Mouse (Mus musculus) myocyte (in vitro differentiated cells): ENCODE data around the gene Slc19a3. TPM values are rescaled to one million over a fixed set of nuclear protein-coding genes. Genes with fewer than 3 reads are reported as not detected.
A peak's percentile ranks its signal among the peaks of the same experiment; 100 is the strongest.

Experiments
- H3K27me3 ChIP-seq: one replicate; pipeline ENCODE4 v1.6.1; 2011; ENCODE audit not compliant: control insufficient read depth, insufficient read depth, insufficient read length
- H3K36me3 ChIP-seq: one replicate; pipeline ENCODE4 v1.6.1; 2011; ENCODE audit not compliant: control insufficient read depth, insufficient read depth
- H3K4me2 ChIP-seq: one replicate; pipeline ENCODE4 v1.6.1; 2011; ENCODE audit warnings: low read depth, control low read depth
- H3K4me3 ChIP-seq: one replicate; pipeline ENCODE4 v1.5.1; 2011; ENCODE audit warnings: mild to moderate bottlenecking, control low read depth, moderate library complexity
- H3K79me2 ChIP-seq: one replicate; pipeline ENCODE4 v1.6.1; 2011; ENCODE audit not compliant: control insufficient read depth, insufficient read depth
- H3ac ChIP-seq: one replicate; pipeline ENCODE4 v1.6.1; 2011; ENCODE audit not compliant: control insufficient read depth, insufficient read length
- CEBPB ChIP-seq: IDR thresholded peaks from 2 replicates; pipeline ENCODE4 v1.6.1; 2011; ENCODE audit warnings: mild to moderate bottlenecking, moderate library complexity; ENCODE audit not compliant: poor library complexity, insufficient read depth, severe bottlenecking
- E2F4 ChIP-seq: IDR thresholded peaks from one replicate; pipeline ENCODE4 v1.6.1; 2011; ENCODE audit warnings: mild to moderate bottlenecking, control low read depth, moderate library complexity; ENCODE audit not compliant: insufficient read depth
- MAX ChIP-seq: IDR thresholded peaks from one replicate; pipeline ENCODE4 v1.6.1; 2011; ENCODE audit warnings: low read depth, mild to moderate bottlenecking, control low read depth
- MYOD1 ChIP-seq, 3 experiments: IDR thresholded peaks; one replicate each; pipeline ENCODE4 v1.6.1; 2011; ENCODE audit warnings: control low read depth in 2 of 3, low read depth in 2 of 3, mild to moderate bottlenecking in 2 of 3, moderate library complexity in 1 of 3; ENCODE audit not compliant: insufficient read length in 2 of 3, control insufficient read depth in 1 of 3
- MYOG ChIP-seq, 3 experiments: IDR thresholded peaks; one replicate each; pipeline ENCODE4 v1.6.1; 2011; ENCODE audit warnings: control low read depth in 2 of 3, low read depth in 2 of 3, mild to moderate bottlenecking in 2 of 3; ENCODE audit not compliant: insufficient read length in 2 of 3, control insufficient read depth in 1 of 3, insufficient read depth in 1 of 3
- POLR2A ChIP-seq: IDR thresholded peaks from one replicate; pipeline ENCODE4 v1.6.1; 2011; ENCODE audit warnings: low read depth, mild to moderate bottlenecking, control low read depth, moderate library complexity; ENCODE audit not compliant: insufficient read length
- POLR2AphosphoS2 ChIP-seq: IDR thresholded peaks from one replicate; pipeline ENCODE4 v1.6.1; 2011; ENCODE audit warnings: low read depth, control low read depth; ENCODE audit not compliant: insufficient read length
- REST ChIP-seq: IDR thresholded peaks from one replicate; pipeline ENCODE4 v1.6.1; 2011; ENCODE audit warnings: mild to moderate bottlenecking, control low read depth, moderate library complexity; ENCODE audit not compliant: insufficient read depth, insufficient read length
- SRF ChIP-seq: IDR thresholded peaks from one replicate; pipeline ENCODE4 v1.6.1; 2011; ENCODE audit warnings: low read depth; ENCODE audit not compliant: control insufficient read depth, insufficient read length
- TCF12 ChIP-seq: IDR thresholded peaks from one replicate; pipeline ENCODE4 v1.6.1; 2011; ENCODE audit warnings: mild to moderate bottlenecking, control low read depth; ENCODE audit not compliant: poor library complexity, insufficient read depth, severe bottlenecking
- TCF3 ChIP-seq: IDR thresholded peaks from one replicate; pipeline ENCODE4 v1.6.1; 2011; ENCODE audit warnings: low read depth, control low read depth; ENCODE audit not compliant: insufficient read length
- USF1 ChIP-seq: IDR thresholded peaks from one replicate; pipeline ENCODE4 v1.6.1; 2011; ENCODE audit warnings: low read depth, mild to moderate bottlenecking, control low read depth, moderate library complexity
- polyA plus RNA-seq: library from polyadenylated mRNA; unstranded; fragments of >200 nt; fragmentation: generic; extraction: Trizol; gene quantifications from one replicate; pipeline ENCODE4 v1.2.1, GENCODE M21; 2012; ENCODE audit warnings: missing spikeins

The Slc19a3 gene
- polyA plus RNA-seq, 1 experiment = 0.07 TPM

DNA sequence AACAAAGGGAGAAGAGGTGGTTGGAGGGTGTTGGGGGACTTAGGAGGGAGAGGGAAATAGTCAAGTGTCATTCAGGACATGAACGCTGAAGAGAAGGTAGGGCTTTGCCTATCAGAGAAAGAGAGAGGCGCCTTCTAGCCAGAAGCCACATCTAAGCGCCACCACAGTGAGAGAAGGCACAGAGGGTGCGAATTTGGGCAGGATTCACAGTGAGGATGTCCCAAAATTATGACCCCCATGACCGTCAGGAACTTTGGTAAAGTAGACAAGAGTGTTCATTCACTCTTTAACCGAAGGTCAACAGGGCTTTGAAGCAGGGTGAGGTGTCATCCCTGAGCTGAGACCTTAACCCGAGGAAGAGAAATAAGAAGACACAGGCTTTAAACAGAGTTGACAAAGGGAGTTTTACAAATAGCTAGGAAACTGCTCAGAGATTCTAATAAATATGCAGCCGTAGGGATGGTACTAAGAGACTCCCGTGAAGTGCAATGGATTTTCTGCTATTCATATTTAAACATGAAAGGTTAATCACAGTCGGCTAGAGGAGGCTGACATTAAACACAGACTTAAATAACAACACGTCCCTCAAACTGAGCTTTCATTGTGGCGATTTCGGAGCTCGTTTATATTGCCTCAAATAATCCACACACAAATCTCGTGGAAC is 37.4 kb upstream of the Slc19a3 start:
- Histone ChIP-seq H3K4me3 (no peak overlapping the region), H3ac (no peak overlapping the region), H3K4me2 (peak overlapping the region; percentile 35), H3K27me3 (peaks cover 11% of the 10 kb centered on the region), H3K79me2 (no peaks in the 10 kb centered on the region), H3K36me3 (no peaks in the 10 kb centered on the region)
- TF ChIP-seq POLR2AphosphoS2 (no peak), CEBPB (no peak), E2F4 (no peak), MYOG (IDR thresholded peaks at IDR 0.05; ENCODE audit: control insufficient read depth in 1 of 3, insufficient read depth in 1 of 3, insufficient read length in 2 of 3, low read depth in 2 of 3) (no peak), SRF (no peak), TCF3 (no peak), MYOD1 (IDR thresholded peaks at IDR 0.05; ENCODE audit: control insufficient read depth in 1 of 3, insufficient read length in 2 of 3, low read depth in 2 of 3) (no peak), MAX (no peak), POLR2A (no peak), REST (no peak), TCF12 (no peak), USF1 (no peak)

DNA sequence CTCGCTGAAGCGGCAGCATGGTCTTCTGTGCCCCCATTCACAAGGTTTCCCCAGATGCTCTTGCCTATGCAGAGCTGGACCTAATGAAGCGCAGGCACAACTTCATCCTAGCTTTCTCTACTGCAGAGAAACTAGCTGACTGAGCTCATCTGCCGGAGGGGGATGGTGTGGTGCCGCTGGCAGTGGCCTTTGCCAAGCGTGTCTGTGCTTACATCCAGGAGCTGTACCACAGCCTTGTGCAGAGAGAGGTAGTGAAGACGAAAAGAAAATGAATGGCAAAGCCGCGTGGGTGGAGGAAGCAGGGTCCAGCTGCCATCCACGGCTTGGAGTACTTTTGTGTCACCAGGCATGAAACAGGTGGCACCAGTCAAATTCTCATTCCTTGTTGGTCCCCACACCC is 29.0 kb upstream of the Slc19a3 start:
- Histone ChIP-seq H3K36me3 (no peaks in the 10 kb centered on the region), H3K79me2 (no peaks in the 10 kb centered on the region), H3K27me3 (peaks cover 16% of the 10 kb centered on the region), H3K4me2 (no peak overlapping the region), H3ac (no peak overlapping the region), H3K4me3 (no peak overlapping the region)
- no peak for TF ChIP-seq E2F4
- no peak for TF ChIP-seq TCF3
- no peak for TF ChIP-seq SRF
- no peak for TF ChIP-seq USF1
- TF ChIP-seq CEBPB = no peak
- no peak for TF ChIP-seq MYOD1 (IDR thresholded peaks at IDR 0.05; ENCODE audit: control insufficient read depth in 1 of 3, insufficient read length in 2 of 3, low read depth in 2 of 3)
- TF ChIP-seq MYOG (IDR thresholded peaks at IDR 0.05; ENCODE audit: control insufficient read depth in 1 of 3, insufficient read depth in 1 of 3, insufficient read length in 2 of 3, low read depth in 2 of 3) = no peak
- TF ChIP-seq MAX = no peak
- no peak for TF ChIP-seq POLR2A
- TF ChIP-seq POLR2AphosphoS2 = no peak
- no peak for TF ChIP-seq TCF12
- no peak for TF ChIP-seq REST

DNA sequence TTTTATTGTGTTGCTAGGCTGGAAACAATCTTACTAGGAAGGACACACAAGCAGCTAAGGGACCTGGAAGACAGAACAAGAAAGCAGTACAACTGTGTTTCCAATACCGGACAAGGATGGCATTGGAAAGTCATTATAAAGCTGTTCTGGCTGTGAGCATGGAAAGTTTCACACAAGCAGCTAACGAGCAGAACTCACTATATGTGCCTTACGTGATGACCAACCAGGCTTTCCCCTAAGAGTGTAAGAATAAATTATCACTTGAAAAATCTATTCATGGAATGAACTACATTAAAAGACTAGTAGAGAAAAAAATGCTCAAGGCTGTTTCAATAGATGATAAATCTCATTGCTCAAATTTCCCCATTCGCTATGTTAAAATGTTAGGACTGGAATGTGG is 28.3 kb upstream of the Slc19a3 start:
- no peak for TF ChIP-seq MYOD1 (IDR thresholded peaks at IDR 0.05; ENCODE audit: control insufficient read depth in 1 of 3, insufficient read length in 2 of 3, low read depth in 2 of 3)
- no peak for TF ChIP-seq CEBPB
- TF ChIP-seq POLR2A = no peak
- TF ChIP-seq E2F4 = no peak
- no peak for TF ChIP-seq REST
- TF ChIP-seq POLR2AphosphoS2 = no peak
- no peak for TF ChIP-seq MAX
- no peak for TF ChIP-seq TCF12
- TF ChIP-seq SRF = no peak
- TF ChIP-seq TCF3 = no peak
- TF ChIP-seq MYOG (IDR thresholded peaks at IDR 0.05; ENCODE audit: control insufficient read depth in 1 of 3, insufficient read depth in 1 of 3, insufficient read length in 2 of 3, low read depth in 2 of 3) = no peak
- H3K27me3 ChIP-seq = peaks cover 16% of the 10 kb centered on the region
- H3K79me2 ChIP-seq = no peaks in the 10 kb centered on the region
- no peak overlapping the region for H3ac ChIP-seq
- no peak overlapping the region for H3K4me3 ChIP-seq
- H3K4me2 ChIP-seq = no peak overlapping the region
- H3K36me3 ChIP-seq = no peaks in the 10 kb centered on the region

DNA sequence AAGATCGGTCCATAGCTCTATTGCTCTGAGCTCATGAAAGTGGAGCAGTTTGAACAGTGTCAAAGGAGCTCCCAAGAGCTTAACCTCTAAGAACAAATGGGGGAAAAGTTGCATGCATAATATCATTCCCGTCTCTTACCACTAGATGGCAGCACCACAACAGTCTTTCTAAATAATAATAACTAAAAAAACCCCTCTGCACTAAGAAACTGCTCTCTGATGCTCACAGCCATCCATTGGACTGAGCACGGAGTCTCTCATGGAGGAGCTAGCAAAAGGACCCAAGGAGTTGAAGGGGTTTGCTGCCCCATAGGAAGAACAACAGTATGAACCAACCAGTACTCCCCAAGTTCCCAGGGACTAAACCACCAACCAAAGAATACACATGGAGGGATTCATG is 26.6 kb upstream of the Slc19a3 start:
- H3K4me2 ChIP-seq = no peak overlapping the region
- H3K36me3 ChIP-seq = no peaks in the 10 kb centered on the region
- peaks cover 16% of the 10 kb centered on the region for H3K27me3 ChIP-seq
- no peak for TF ChIP-seq TCF12
- TF ChIP-seq POLR2AphosphoS2 = no peak
- no peak for TF ChIP-seq POLR2A
- TF ChIP-seq E2F4 = no peak
- TF ChIP-seq MYOD1 (IDR thresholded peaks at IDR 0.05; ENCODE audit: control insufficient read depth in 1 of 3, insufficient read length in 2 of 3, low read depth in 2 of 3) = no peak
- no peak for TF ChIP-seq SRF
- TF ChIP-seq USF1 = no peak
- TF ChIP-seq REST = no peak
- no peak for TF ChIP-seq TCF3
- TF ChIP-seq MAX = no peak
- no peak for TF ChIP-seq MYOG (IDR thresholded peaks at IDR 0.05; ENCODE audit: control insufficient read depth in 1 of 3, insufficient read depth in 1 of 3, insufficient read length in 2 of 3, low read depth in 2 of 3)
- no peak for TF ChIP-seq CEBPB
- no peaks in the 10 kb centered on the region for H3K79me2 ChIP-seq
- no peak overlapping the region for H3ac ChIP-seq
- H3K4me3 ChIP-seq = no peak overlapping the region

DNA sequence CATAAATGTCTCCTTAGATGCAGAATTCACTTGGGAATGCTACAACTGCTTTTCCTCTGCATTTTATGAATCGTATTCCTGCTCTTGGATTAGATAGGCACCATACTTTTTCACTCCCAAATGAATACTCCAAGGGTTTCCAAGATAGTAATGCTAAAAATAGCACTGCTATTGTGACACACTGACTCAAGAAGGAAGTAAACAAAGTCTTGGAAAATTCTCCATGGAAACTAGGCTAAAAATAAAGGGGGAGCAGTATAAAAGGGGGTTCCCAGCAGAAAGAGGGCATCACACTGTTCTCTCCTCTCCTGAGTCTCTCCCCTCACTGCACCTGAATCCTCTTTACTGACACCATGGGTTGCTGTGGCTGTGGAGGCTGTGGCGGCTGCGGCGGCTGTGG is 22.4 kb upstream of the Slc19a3 start, which contains the start of gene Krtap28-13:
Krtap28-13 (plus strand) TSS at position 288 of the 400 bp plus-strand sequence.
- Histone ChIP-seq H3K4me3 (no peak within 1 kb of the TSS), H3K36me3 (no peaks in the 10 kb centered on the region), H3K79me2 (no peaks in the 10 kb centered on the region), H3K4me2 (no peak within 1 kb of the TSS), H3K27me3 (peaks cover 6% of the 10 kb centered on the region), H3ac (no peak within 1 kb of the TSS)
- TF ChIP-seq SRF (no peak), CEBPB (no peak), TCF12 (no peak), E2F4 (no peak), POLR2A (no peak), TCF3 (no peak), MYOD1 (IDR thresholded peaks at IDR 0.05; ENCODE audit: control insufficient read depth in 1 of 3, insufficient read length in 2 of 3, low read depth in 2 of 3) (no peak), MYOG (IDR thresholded peaks at IDR 0.05; ENCODE audit: control insufficient read depth in 1 of 3, insufficient read depth in 1 of 3, insufficient read length in 2 of 3, low read depth in 2 of 3) (no peak), REST (no peak), POLR2AphosphoS2 (no peak), MAX (no peak), USF1 (no peak)
